Mouse (Mus musculus) limb, embryonic 11.5 days (tissue): ENCODE data around the gene Derl2. TPM values are rescaled to one million over a fixed set of nuclear protein-coding genes. Genes with fewer than 3 reads are reported as not detected.

Source experiments
- ATAC-seq: fragments of 200-750 bp; cut with Nextera tagmentation; 2 replicates; pipeline ENCODE4 v1.8.0; 2017; ENCODE audit warnings: low read depth; ENCODE audit not compliant: insufficient number of reproducible peaks, low FRiP score, low TSS enrichment
- DNase-seq: peaks from one replicate; pipeline ENCODE4 v3.0.0-alpha.2; 2015; ENCODE audit warnings: low spot score
- H3K27ac ChIP-seq: fragments of 300-500 bp; sonication (generic); replicated peaks from 2 replicates; pipeline ENCODE4 v1.5.1; 2014; ENCODE audit warnings: low read depth, mild to moderate bottlenecking, low read length
- H3K27me3 ChIP-seq: fragments of 300-500 bp; sonication (generic); 2 replicates; pipeline ENCODE4 v1.6.1; 2014; ENCODE audit warnings: mild to moderate bottlenecking, low read length, mixed read lengths; ENCODE audit not compliant: control insufficient read depth, insufficient read depth
- H3K36me3 ChIP-seq: fragments of 300-500 bp; sonication (generic); 2 replicates; pipeline ENCODE4 v1.6.1; 2014; ENCODE audit warnings: mild to moderate bottlenecking, low read length, moderate library complexity, mixed read lengths; ENCODE audit not compliant: control insufficient read depth, insufficient read depth
- H3K4me1 ChIP-seq: fragments of 300-500 bp; sonication (generic); 2 replicates; pipeline ENCODE4 v1.6.1; 2014; ENCODE audit warnings: low read length, mixed read lengths; ENCODE audit not compliant: control insufficient read depth, insufficient read depth
- H3K4me2 ChIP-seq: fragments of 300-500 bp; sonication (generic); 2 replicates; pipeline ENCODE4 v1.6.1; 2014; ENCODE audit warnings: low read depth, mild to moderate bottlenecking, moderate library complexity; ENCODE audit not compliant: severe bottlenecking
- H3K4me3 ChIP-seq: fragments of 300-500 bp; sonication (generic); 2 replicates; pipeline ENCODE4 v1.5.1; 2014; ENCODE audit warnings: low read depth, low read length
- H3K9ac ChIP-seq: fragments of 300-500 bp; sonication (generic); 2 replicates; pipeline ENCODE4 v1.6.1; 2014; ENCODE audit warnings: mild to moderate bottlenecking, low read length
- H3K9me3 ChIP-seq: fragments of 300-500 bp; sonication (generic); 2 replicates; pipeline ENCODE4 v1.6.1; 2016; ENCODE audit warnings: low read length; ENCODE audit not compliant: control insufficient read depth
- WGBS: fragments of 180-500 bp; shearing (Covaris S2); extraction: QIAGEN DNeasy Blood & Tissue Kit; methylation state at CpG from one replicate; pipeline ENCODE4 v1.1.7; 2014; 5-methylcytosine and 5-hydroxymethylcytosine counted together
- polyA plus RNA-seq: library from polyadenylated mRNA; unstranded; fragments of >200 nt; fragmentation: Nextera tagmentation; extraction: Ambion mirVana; gene quantifications from 2 replicates; pipeline ENCODE4 v1.2.1, GENCODE M21; 2014

The Derl2 gene
- polyA plus RNA-seq, 1 experiment from 2014 or later: 35.9 TPM

GRCm38 (mm10) chr11:70960786-70961554, 58.7 kb downstream of the Derl2 start:
- Histone ChIP-seq H3K27me3 (no peaks in the 10 kb centered on the region), H3K27ac (no peak overlapping the region), H3K9ac (no peak overlapping the region), H3K4me3 (no peak overlapping the region), H3K9me3 (no peaks in the 10 kb centered on the region), H3K36me3 (peaks cover 25% of the 10 kb centered on the region), H3K4me1 (no peaks in the 10 kb centered on the region), H3K4me2 (no peak overlapping the region)
- ATAC-seq: no peak
- DNase-seq: no peak
- 97% methylated on average over 5 of the region's 5 CpGs for WGBS

Other genes starting within 250 kb of the Derl2 start
- not detected in 2 replicates for gene Scimp, start 207.3 kb downstream of the Derl2 start, polyA plus RNA-seq
- gene Rabep1, start 175.1 kb downstream of the Derl2 start, polyA plus RNA-seq: 33.0 and 33.8 TPM in 2 replicates
- 176 and 178 TPM in 2 replicates for gene Nup88, start 49.9 kb downstream of the Derl2 start, polyA plus RNA-seq
- 63.7 and 81.7 TPM in 2 replicates for gene Rpain, start 49.6 kb downstream of the Derl2 start, polyA plus RNA-seq
- gene C1qbp, start 36.8 kb downstream of the Derl2 start, polyA plus RNA-seq: 280 and 295 TPM in 2 replicates
- 29.1 and 31.6 TPM in 2 replicates for gene Dhx33, start 15.4 kb downstream of the Derl2 start, polyA plus RNA-seq
- gene Mis12, start 230 bp downstream of the Derl2 start, polyA plus RNA-seq: 48.2 and 59.6 TPM in 2 replicates
- gene 6330403K07Rik, start 13.7 kb upstream of the Derl2 start, polyA plus RNA-seq: 83.9 and 103 TPM in 2 replicates
- gene Nlrp1a, start 124.9 kb upstream of the Derl2 start, polyA plus RNA-seq: 0.07 TPM in 1 of 2 replicates, not detected in the other
- gene Nlrp1b, start 210.9 kb upstream of the Derl2 start, polyA plus RNA-seq: not detected in 2 replicates